Mouse (Mus musculus) midbrain, embryonic 16.5 days (tissue): ENCODE data around the gene Il17ra. TPM values are rescaled to one million over a fixed set of nuclear protein-coding genes. Genes with fewer than 3 reads are reported as not detected.

Source experiments
- ATAC-seq: fragments of 200-750 bp; cut with Nextera tagmentation; 2 replicates; pipeline ENCODE4 v1.8.0; 2017; ENCODE audit warnings: moderate TSS enrichment
- H3K27ac ChIP-seq: fragments of 300-500 bp; sonication (generic); 2 replicates; pipeline ENCODE4 v1.5.1; 2014; ENCODE audit warnings: mild to moderate bottlenecking, low read length, mixed read lengths
- H3K27me3 ChIP-seq: fragments of 300-500 bp; sonication (generic); 2 replicates; pipeline ENCODE4 v1.6.1; 2014; ENCODE audit warnings: low read depth, low read length, mixed read lengths; ENCODE audit not compliant: control insufficient read depth, insufficient read depth
- H3K36me3 ChIP-seq: fragments of 300-500 bp; sonication (generic); 2 replicates; pipeline ENCODE4 v1.6.1; 2014; ENCODE audit warnings: mild to moderate bottlenecking, low read length, moderate library complexity, mixed read lengths; ENCODE audit not compliant: control insufficient read depth, insufficient read depth
- H3K4me1 ChIP-seq: fragments of 300-500 bp; sonication (generic); 2 replicates; pipeline ENCODE4 v1.6.1; 2014; ENCODE audit warnings: mild to moderate bottlenecking, low read length, mixed read lengths; ENCODE audit not compliant: control insufficient read depth, insufficient read depth
- H3K4me2 ChIP-seq: fragments of 300-500 bp; sonication (generic); 2 replicates; pipeline ENCODE4 v1.6.1; 2014; ENCODE audit warnings: mild to moderate bottlenecking, low read length, mixed read lengths
- H3K4me3 ChIP-seq: fragments of 300-500 bp; sonication (generic); 2 replicates; pipeline ENCODE4 v1.5.1; 2014; ENCODE audit warnings: low read depth, mild to moderate bottlenecking, low read length, moderate library complexity, mixed read lengths
- H3K9ac ChIP-seq: fragments of 300-500 bp; sonication (generic); 2 replicates; pipeline ENCODE4 v1.6.1; 2014; ENCODE audit warnings: low read depth, low read length, mixed read lengths
- H3K9me3 ChIP-seq: fragments of 300-500 bp; sonication (generic); replicated peaks from 2 replicates; pipeline ENCODE4 v1.6.1; 2014; ENCODE audit warnings: mild to moderate bottlenecking, low read length, mixed read lengths; ENCODE audit not compliant: control insufficient read depth, poor library complexity, severe bottlenecking
- WGBS: fragments of 180-500 bp; shearing (Covaris S2); extraction: QIAGEN DNeasy Blood & Tissue Kit; methylation state at CpG from one replicate; pipeline ENCODE4 v1.1.7; 2014; 5-methylcytosine and 5-hydroxymethylcytosine counted together
- polyA plus RNA-seq: library from polyadenylated mRNA; unstranded; fragments of >200 nt; fragmentation: Nextera tagmentation; extraction: Ambion mirVana; gene quantifications from 2 replicates; pipeline ENCODE4 v1.2.1, GENCODE M21; 2015

Il17ra gene
- polyA plus RNA-seq, 1 experiment from 2014 or later: 2.3 TPM

DNA sequence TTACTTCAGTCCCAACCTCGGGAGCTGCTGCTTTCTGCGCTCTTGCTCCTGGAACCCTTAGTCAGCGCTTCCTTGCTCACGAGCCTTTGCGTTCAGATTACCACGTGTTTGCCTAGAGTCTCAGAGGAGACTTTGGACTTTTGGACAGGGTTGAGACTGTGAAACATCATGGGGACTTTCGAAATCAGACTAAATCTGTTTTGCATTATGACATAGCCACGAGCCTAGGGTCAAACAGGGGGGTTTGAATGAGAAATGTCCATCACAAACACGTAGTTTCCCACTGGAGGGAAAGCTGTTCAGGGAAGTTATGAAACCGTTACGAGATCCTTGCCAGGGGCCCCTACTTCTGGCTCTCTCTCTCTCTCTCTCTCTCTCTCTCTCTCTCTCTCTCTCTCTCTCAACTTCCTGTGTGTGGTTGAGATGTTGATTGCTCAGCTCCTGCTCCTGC, 8.4 kb upstream of the Il17ra start:
- 68% methylated on average over 11 of the region's 11 CpGs for WGBS
- no peaks in the 10 kb centered on the region for H3K36me3 ChIP-seq
- H3K4me1 ChIP-seq: no peaks in the 10 kb centered on the region
- no peaks in the 10 kb centered on the region for H3K9me3 ChIP-seq
- no peaks in the 10 kb centered on the region for H3K27me3 ChIP-seq
- no peak overlapping the region for H3K27ac ChIP-seq
- H3K4me3 ChIP-seq: no peak overlapping the region
- H3K9ac ChIP-seq: no peak overlapping the region
- H3K4me2 ChIP-seq: no peak overlapping the region
- ATAC-seq: no peak

DNA sequence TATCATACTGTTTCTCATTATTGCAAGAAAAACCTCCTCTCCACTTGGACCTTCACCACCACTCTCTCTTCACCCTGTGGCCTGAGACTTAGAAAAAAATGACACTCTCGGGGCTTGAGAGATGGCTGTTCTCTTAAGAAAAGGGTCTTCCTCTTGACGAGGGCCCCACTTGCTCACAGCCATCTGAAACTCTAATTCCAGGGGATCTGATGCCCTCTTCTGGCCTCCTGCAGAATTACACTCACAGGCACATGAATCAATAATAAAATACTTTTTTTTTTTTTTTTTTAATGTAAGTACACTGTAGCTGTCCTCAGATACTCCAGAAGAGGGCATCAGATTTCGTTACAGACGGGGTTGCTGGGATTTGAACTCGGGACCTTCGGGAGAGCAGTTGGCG, 6.0 kb upstream of the Il17ra start:
- no peaks in the 10 kb centered on the region for H3K36me3 ChIP-seq
- H3K4me2 ChIP-seq: no peak overlapping the region
- H3K27ac ChIP-seq: no peak overlapping the region
- no peaks in the 10 kb centered on the region for H3K4me1 ChIP-seq
- no peak overlapping the region for H3K4me3 ChIP-seq
- no peak for ATAC-seq
- no peaks in the 10 kb centered on the region for H3K9me3 ChIP-seq
- WGBS: 66% methylated on average over 7 of the region's 7 CpGs
- H3K27me3 ChIP-seq: peaks cover 10% of the 10 kb centered on the region
- no peak overlapping the region for H3K9ac ChIP-seq

DNA sequence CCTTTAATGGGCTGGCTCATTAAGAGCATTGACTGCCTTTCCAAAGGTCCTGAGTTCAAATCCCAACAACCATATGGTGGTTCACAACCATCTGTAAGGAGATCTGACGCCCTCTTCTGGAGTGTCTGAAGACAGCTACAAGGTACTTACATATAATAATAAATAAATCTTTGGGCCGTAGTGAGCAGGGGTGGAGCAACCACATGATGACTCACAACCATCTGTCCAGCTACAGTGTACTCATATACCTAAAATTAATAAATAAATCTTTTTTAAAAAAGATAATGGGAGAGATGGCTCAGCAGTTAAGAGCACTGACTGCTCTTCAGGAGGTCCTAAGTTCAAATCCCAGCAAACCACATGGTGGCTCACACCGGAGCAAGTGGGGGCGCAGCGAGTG, 5.3 kb upstream of the Il17ra start:
- no peaks in the 10 kb centered on the region for H3K36me3 ChIP-seq
- WGBS: 92% methylated on average over 5 of the region's 5 CpGs
- no peak for ATAC-seq
- H3K27ac ChIP-seq: no peak overlapping the region
- H3K9ac ChIP-seq: no peak overlapping the region
- H3K9me3 ChIP-seq: no peaks in the 10 kb centered on the region
- H3K27me3 ChIP-seq: peaks cover 13% of the 10 kb centered on the region
- H3K4me1 ChIP-seq: no peaks in the 10 kb centered on the region
- H3K4me3 ChIP-seq: no peak overlapping the region
- no peak overlapping the region for H3K4me2 ChIP-seq

DNA sequence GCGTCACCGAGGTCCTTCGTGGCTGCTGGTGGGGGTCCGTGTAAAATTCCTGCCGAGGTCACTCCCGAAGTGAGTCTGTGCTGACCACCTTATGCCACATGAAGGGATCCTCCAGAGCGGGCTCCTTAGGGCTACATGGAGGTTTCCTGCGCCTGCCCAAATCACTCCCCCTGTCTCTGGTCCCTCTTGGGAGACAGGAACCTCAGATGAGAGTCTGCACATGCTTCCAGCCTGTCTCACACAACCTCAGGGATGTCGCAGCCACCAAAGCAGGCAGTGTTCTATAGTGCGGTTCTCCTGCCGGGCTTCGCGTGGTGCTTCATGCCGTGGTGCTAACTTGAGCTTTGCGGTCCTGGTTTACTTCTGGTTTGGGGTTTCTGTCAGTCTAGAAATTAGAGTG, 1.8 kb upstream of the Il17ra start:
- Histone ChIP-seq H3K9ac (no peak overlapping the region), H3K9me3 (no peaks in the 10 kb centered on the region), H3K4me1 (peaks cover 5% of the 10 kb centered on the region), H3K27me3 (peaks cover 25% of the 10 kb centered on the region), H3K27ac (no peak overlapping the region), H3K36me3 (no peaks in the 10 kb centered on the region), H3K4me3 (no peak overlapping the region), H3K4me2 (no peak overlapping the region)
- WGBS: 72% methylated on average over 15 of the region's 15 CpGs
- ATAC-seq: no peak

DNA sequence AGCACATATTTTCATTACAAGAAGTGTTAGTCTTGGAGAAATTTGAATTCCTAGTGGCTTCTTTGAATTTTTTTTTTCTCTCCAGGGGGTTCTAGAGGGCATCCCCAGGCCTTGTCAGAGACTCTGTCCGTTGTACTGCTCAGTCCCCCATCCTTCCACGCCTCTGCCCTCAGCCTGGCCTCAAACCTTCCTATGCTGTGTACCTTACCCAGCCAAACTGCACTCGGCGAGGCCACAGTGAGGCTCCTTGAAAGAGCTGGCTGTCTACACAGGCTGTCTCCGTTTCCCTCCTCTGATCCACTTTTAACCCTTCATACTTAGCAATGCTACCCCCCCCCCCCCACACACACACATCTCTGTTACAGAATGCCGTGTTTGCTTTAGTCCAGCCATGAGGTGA, 796 bp upstream of the Il17ra start:
- H3K27me3 ChIP-seq: peaks cover 25% of the 10 kb centered on the region
- ATAC-seq: no peak
- H3K9ac ChIP-seq: no peak overlapping the region
- peaks cover 5% of the 10 kb centered on the region for H3K4me1 ChIP-seq
- H3K27ac ChIP-seq: no peak overlapping the region
- 61% methylated on average over 6 of the region's 6 CpGs for WGBS
- H3K36me3 ChIP-seq: no peaks in the 10 kb centered on the region
- H3K4me3 ChIP-seq: no peak overlapping the region
- H3K9me3 ChIP-seq: no peaks in the 10 kb centered on the region
- no peak overlapping the region for H3K4me2 ChIP-seq

DNA sequence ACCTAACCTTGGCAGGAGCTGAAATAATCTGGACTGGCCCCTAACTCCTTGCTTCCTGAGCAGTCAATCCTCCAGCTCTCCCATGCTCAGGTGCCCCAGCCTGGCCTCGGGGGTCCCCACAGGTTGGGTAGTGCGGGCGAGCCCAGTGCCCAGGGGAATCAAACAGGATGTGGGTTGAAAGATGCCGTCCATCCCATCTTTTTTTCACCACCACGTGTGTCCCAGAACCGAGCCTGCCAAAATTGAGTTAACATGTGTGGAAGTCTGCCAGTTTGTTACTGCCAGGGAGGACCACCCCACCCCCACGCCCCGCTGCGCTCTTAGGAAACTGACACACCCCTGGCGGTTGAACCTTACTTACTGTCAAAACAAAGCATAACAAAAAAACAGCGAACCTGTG, 837 bp downstream of the Il17ra start:
- ATAC-seq: peak; percentile 22; the same call in 1 of the 2 replicates
- WGBS: 7% methylated on average over 11 of the region's 11 CpGs
- Histone ChIP-seq H3K4me2 (peak overlapping the region; percentile 60), H3K36me3 (no peaks in the 10 kb centered on the region), H3K4me1 (peaks cover 5% of the 10 kb centered on the region), H3K9me3 (no peaks in the 10 kb centered on the region), H3K27ac (no peak overlapping the region), H3K9ac (no peak overlapping the region), H3K27me3 (peaks cover 25% of the 10 kb centered on the region), H3K4me3 (peak overlapping the region; percentile 51)

DNA sequence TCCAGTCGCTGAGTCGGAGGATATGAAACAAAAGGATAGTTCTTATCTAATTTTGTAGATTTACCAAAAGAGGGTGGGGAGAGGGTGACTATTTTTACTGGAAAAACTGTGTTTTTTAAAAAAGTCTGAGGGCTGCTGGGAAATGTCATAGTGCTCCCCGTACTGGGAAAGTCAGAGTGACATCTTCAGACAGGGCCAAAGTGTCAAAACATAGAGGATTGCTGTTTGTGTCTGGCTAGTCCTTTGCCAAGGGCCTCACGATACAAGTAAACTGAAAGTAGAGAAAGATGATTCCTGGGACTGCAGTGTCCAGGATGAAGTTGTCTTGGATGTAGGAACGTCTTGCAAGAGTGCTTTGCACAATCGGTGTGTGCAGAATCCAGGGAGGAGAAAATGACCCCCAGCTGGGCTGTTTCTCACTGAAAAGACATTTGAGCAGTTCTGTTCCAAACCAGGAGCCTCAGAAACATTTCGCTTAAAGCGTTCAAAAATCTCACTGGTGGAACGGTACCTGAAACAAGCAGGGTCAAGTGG, 1.4 kb downstream of the Il17ra start:
- Histone ChIP-seq H3K4me2 (no peak overlapping the region), H3K9ac (no peak overlapping the region), H3K4me3 (no peak overlapping the region), H3K4me1 (peaks cover 5% of the 10 kb centered on the region), H3K9me3 (no peaks in the 10 kb centered on the region), H3K36me3 (no peaks in the 10 kb centered on the region), H3K27me3 (peaks cover 25% of the 10 kb centered on the region), H3K27ac (no peak overlapping the region)
- ATAC-seq: no peak
- WGBS: 52% methylated on average over 9 of the region's 9 CpGs

DNA sequence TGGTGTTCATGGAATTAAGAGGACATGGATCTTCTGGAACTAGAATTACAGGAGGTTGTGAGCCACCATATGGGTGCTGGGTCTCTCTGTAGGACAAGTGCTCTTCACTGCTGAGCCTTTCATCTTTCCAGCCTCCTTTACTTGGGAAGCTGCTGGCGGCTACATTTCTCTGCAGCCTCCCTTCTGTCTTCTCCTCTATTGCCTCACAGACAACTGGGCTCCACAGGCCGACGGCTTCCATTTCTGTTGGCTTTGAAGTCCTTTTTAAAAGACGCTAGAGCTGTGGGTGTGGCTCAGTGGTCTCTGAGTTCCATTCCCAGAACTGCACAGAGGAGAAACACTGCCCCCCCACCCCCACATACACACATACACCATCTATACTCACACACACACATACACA, 2.3 kb downstream of the Il17ra start:
- Histone ChIP-seq H3K9ac (no peak overlapping the region), H3K36me3 (no peaks in the 10 kb centered on the region), H3K27me3 (peaks cover 25% of the 10 kb centered on the region), H3K4me2 (no peak overlapping the region), H3K4me1 (peaks cover 5% of the 10 kb centered on the region), H3K9me3 (no peaks in the 10 kb centered on the region), H3K27ac (no peak overlapping the region), H3K4me3 (no peak overlapping the region)
- ATAC-seq: no peak
- 42% methylated on average over 4 of the region's 4 CpGs for WGBS

DNA sequence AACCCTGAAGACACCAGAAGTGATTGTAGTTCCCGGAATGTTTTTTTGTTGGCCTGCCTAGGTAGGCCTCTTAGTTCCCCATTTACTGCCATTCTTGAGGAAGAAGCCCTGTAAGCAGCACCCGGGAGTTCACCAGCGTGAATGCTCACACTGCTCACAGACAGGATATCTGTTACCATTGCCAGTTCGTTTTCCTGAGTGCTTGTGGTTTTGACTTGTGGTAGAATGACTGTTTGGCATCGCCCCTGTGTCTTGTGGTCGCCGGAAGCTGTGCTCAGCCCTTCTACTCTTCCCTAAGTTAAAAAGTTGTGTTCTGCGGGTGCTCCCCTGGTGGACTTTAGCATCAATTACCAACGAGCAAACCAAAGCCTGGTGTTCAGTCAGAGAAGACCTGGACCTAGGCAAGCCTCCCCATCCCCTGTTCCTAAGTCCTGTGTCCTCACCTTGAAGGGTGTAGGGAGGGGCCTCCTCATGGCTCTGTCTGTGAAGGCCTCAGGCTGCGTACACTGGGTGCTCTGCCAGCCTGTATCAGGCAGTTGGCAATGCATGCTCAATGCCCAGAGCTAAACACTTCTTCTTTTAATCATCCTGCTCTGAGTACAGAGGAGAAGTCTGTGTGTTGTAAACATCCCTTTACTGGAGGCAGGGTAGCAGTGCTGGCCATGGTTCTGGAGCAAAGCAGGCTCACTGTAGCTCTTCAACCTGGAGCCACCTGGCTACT, 3.7 kb downstream of the Il17ra start:
- no peaks in the 10 kb centered on the region for H3K9me3 ChIP-seq
- H3K4me2 ChIP-seq: no peak overlapping the region
- H3K27me3 ChIP-seq: peaks cover 18% of the 10 kb centered on the region
- no peak overlapping the region for H3K27ac ChIP-seq
- H3K36me3 ChIP-seq: no peaks in the 10 kb centered on the region
- no peak overlapping the region for H3K4me3 ChIP-seq
- 81% methylated on average over 10 of the region's 10 CpGs for WGBS
- no peak for ATAC-seq
- H3K4me1 ChIP-seq: peaks cover 6% of the 10 kb centered on the region
- H3K9ac ChIP-seq: no peak overlapping the region
